Mouse (Mus musculus): Measurements from ENCODE around the gene Cfap61.

DNA sequence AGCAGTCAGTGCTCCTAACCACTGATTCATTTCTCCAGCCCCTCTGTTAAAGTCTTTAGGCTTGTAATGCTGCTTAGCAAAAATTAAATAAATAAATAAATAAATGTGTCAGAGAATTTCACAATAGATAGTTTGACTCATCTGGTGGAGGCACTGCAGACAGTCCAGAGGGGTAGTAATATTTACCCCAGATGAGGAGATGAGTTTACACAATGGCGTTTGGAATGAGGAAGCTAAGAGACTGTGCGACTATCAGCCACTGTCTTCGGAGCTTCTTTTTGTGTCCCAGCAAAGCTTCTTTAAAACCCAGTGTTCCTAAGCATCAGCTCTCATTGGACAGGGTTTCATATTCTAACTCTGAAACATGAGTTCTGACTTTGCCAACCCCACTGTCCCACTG lies 165.3 kb downstream of the Cfap61 start:
- TF ChIP-seq CTCF (IDR thresholded peaks at IDR 0.05; ENCODE audit: insufficient read depth, low read depth, low read length): no peak
- no peak for TF ChIP-seq POLR2A (IDR thresholded peaks at IDR 0.05; ENCODE audit: insufficient read depth, low read depth, low read length)
